Mouse (Mus musculus) liver, adult 2 months (tissue): ENCODE measurements around the gene Gng3. TPM values are rescaled to one million over a fixed set of nuclear protein-coding genes. Genes with fewer than 3 reads are reported as not detected.

ENCODE experiments used
- DNase-seq: peaks from one replicate; pipeline ENCODE4 v3.0.0-alpha.2; 2011; ENCODE audit warnings: low read depth, low spot score; ENCODE audit errors: extremely low read depth
- H3K27ac ChIP-seq: fragments of 200-500 bp; replicated peaks from 2 replicates; pipeline ENCODE4 v1.5.1; 2012; ENCODE audit warnings: low read depth, mild to moderate bottlenecking, control low read depth, inconsistent platforms, low read length; ENCODE audit not compliant: insufficient read depth
- H3K27me3 ChIP-seq: fragments of 200-500 bp; 2 replicates; pipeline ENCODE4 v1.6.1; 2012; ENCODE audit warnings: mild to moderate bottlenecking, moderate library complexity, low read length, inconsistent platforms; ENCODE audit not compliant: control insufficient read depth, insufficient read depth
- H3K36me3 ChIP-seq: fragments of 200-500 bp; 2 replicates; pipeline ENCODE4 v1.6.1; 2012; ENCODE audit warnings: low read length, inconsistent platforms; ENCODE audit not compliant: control insufficient read depth, insufficient read depth
- H3K4me1 ChIP-seq: fragments of 200-500 bp; 2 replicates; pipeline ENCODE4 v1.6.1; 2011; ENCODE audit warnings: low read length; ENCODE audit not compliant: control insufficient read depth, insufficient read depth
- H3K4me3 ChIP-seq: fragments of 200-500 bp; 2 replicates; pipeline ENCODE4 v1.5.1; 2011; ENCODE audit warnings: low read depth, mild to moderate bottlenecking, control low read depth, low read length, moderate library complexity; ENCODE audit not compliant: insufficient read depth
- H3K79me2 ChIP-seq: fragments of 200-500 bp; 2 replicates; pipeline ENCODE4 v1.6.1; 2012; ENCODE audit warnings: inconsistent platforms, mild to moderate bottlenecking, low read length, moderate library complexity; ENCODE audit not compliant: control insufficient read depth, insufficient read depth
- H3K9ac ChIP-seq: fragments of 200-500 bp; 2 replicates; pipeline ENCODE4 v1.6.1; 2012; ENCODE audit warnings: low read depth, mild to moderate bottlenecking, control low read depth, inconsistent platforms, low read length
- CTCF ChIP-seq: fragments of 200-500 bp; IDR thresholded peaks from 2 replicates; pipeline ENCODE4 v1.5.1; 2011; ENCODE audit warnings: low read depth, low read length, control low read depth
- POLR2A ChIP-seq: fragments of 200-500 bp; IDR thresholded peaks from 2 replicates; pipeline ENCODE4 v1.6.1; 2011; ENCODE audit warnings: low read length, control low read depth; ENCODE audit not compliant: insufficient read depth; ENCODE audit errors: extremely low read depth
- WGBS: fragments of 180-500 bp; shearing (Covaris S2); methylation state at CpG from one replicate; pipeline ENCODE4 v1.1.7; 2018; 5-methylcytosine and 5-hydroxymethylcytosine counted together
- polyA plus RNA-seq: library from polyadenylated mRNA; depleted of rRNA; stranded (reverse); fragments of >200 nt; gene quantifications from 2 replicates; pipeline ENCODE4 v1.2.3, GENCODE M21; 2012; rRNA removed
- total RNA-seq: library from RNA; depleted of rRNA; stranded (reverse); fragments of >200 nt; gene quantifications from 2 replicates; pipeline ENCODE4 v1.2.3, GENCODE M21; 2014; rRNA removed

Gene Gng3
- total and polyA plus RNA-seq, 2 experiments, result 0.05 TPM; not detected in 1

GRCm38 (mm10) chr19:8798264-8798946, 40.6 kb downstream of the Gng3 start, which contains the start of gene Polr2g:
TSS of gene Polr2g (minus strand) at chr19:8798577.
- Histone ChIP-seq H3K36me3 (peaks cover 5% of the 10 kb centered on the region; the same call in 1 of the 2 replicates), H3K9ac (peak within 1 kb of the TSS; percentile 51), H3K27me3 (no peaks in the 10 kb centered on the region), H3K27ac (peak within 1 kb of the TSS; percentile 37), H3K79me2 (no peaks in the 10 kb centered on the region), H3K4me3 (peak within 1 kb of the TSS; percentile 85), H3K4me1 (peaks cover 6% of the 10 kb centered on the region; the same call in 1 of the 2 replicates)
- under 1% methylated on average over 25 of the region's 25 CpGs for WGBS
- TF ChIP-seq CTCF (no peak), POLR2A (peak; percentile 83)
- peak; percentile 88 for DNase-seq

GRCm38 (mm10) chr19:8790171-8790570, 48.8 kb downstream of the Gng3 start:
- Histone ChIP-seq H3K27ac (no peak overlapping the region), H3K36me3 (peaks cover 10% of the 10 kb centered on the region; the same call in 1 of the 2 replicates), H3K4me3 (no peak overlapping the region), H3K4me1 (peaks cover 3% of the 10 kb centered on the region; the same call in 1 of the 2 replicates), H3K9ac (no peak overlapping the region), H3K27me3 (no peaks in the 10 kb centered on the region), H3K79me2 (no peaks in the 10 kb centered on the region)
- TF ChIP-seq CTCF (no peak), POLR2A (no peak)
- DNase-seq, result no peak
- WGBS, result 80% methylated on average over 7 of the region's 7 CpGs

GRCm38 (mm10) chr19:8789171-8789570, 49.8 kb downstream of the Gng3 start:
- no peak overlapping the region for H3K4me3 ChIP-seq
- H3K4me1 ChIP-seq, result peaks cover 3% of the 10 kb centered on the region; the same call in 1 of the 2 replicates
- no peaks in the 10 kb centered on the region for H3K79me2 ChIP-seq
- DNase-seq, result no peak
- no peaks in the 10 kb centered on the region for H3K27me3 ChIP-seq
- 63% methylated on average over 1 of the region's 1 CpGs for WGBS
- no peak overlapping the region for H3K27ac ChIP-seq
- peaks cover 6% of the 10 kb centered on the region; the same call in 1 of the 2 replicates for H3K36me3 ChIP-seq
- no peak overlapping the region for H3K9ac ChIP-seq
- TF ChIP-seq CTCF (no peak), POLR2A (no peak)

DNA sequence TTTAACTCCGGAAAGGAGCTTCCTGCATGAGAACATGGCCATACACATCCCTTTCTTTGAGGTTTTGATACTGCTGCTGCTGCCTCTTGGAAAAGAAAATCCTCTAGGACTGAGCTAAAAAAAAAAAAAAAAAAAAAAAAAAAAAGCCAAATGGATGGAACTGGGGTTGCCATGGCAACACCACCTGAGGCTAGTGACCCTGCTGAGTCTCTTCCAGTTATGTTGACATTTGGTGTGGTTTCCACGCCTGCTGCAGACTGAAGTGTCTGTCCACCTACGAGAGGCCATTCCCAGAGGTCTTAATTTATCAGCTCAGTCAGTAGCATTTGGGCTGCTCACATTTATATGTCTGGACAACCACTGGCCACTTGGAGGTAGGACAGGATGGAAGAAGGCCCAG, 50.5 kb downstream of the Gng3 start:
- Histone ChIP-seq H3K9ac (no peak overlapping the region), H3K79me2 (no peaks in the 10 kb centered on the region), H3K27me3 (no peaks in the 10 kb centered on the region), H3K36me3 (peaks cover 5% of the 10 kb centered on the region; the same call in 1 of the 2 replicates), H3K27ac (no peak overlapping the region), H3K4me1 (peaks cover 3% of the 10 kb centered on the region; the same call in 1 of the 2 replicates), H3K4me3 (no peak overlapping the region)
- WGBS, result 34% methylated on average over 3 of the region's 3 CpGs
- no peak for TF ChIP-seq CTCF
- no peak for TF ChIP-seq POLR2A
- DNase-seq, result no peak

Other genes starting within 250 kb of the Gng3 start
Only the 30 nearest of the 34 such genes appear.
- 30.2 and 37.6 TPM in 2 replicates for gene Slc3a2, start 115.8 kb downstream of the Gng3 start, total RNA-seq
- gene Slc3a2, start 115.8 kb downstream of the Gng3 start, polyA plus RNA-seq, result 62.9 and 71.6 TPM in 2 replicates
- 12.5 and 16.6 TPM in 2 replicates for gene Wdr74, start 103.4 kb downstream of the Gng3 start, total RNA-seq
- gene Wdr74, start 103.4 kb downstream of the Gng3 start, polyA plus RNA-seq, result 23.8 and 28.9 TPM in 2 replicates
- gene 1700092M07Rik, start 98.5 kb downstream of the Gng3 start, total RNA-seq, result 0.83 TPM in 1 of 2 replicates, not detected in the other
- not detected in 2 replicates for gene 1700092M07Rik, start 98.5 kb downstream of the Gng3 start, polyA plus RNA-seq
- 43.5 and 46.8 TPM in 2 replicates for gene Stx5a, start 97.8 kb downstream of the Gng3 start, total RNA-seq
- 42.0 and 62.1 TPM in 2 replicates for gene Stx5a, start 97.8 kb downstream of the Gng3 start, polyA plus RNA-seq
- gene Nxf1, start 82.1 kb downstream of the Gng3 start, total RNA-seq, result 16.2 and 22.3 TPM in 2 replicates
- 27.3 and 43.1 TPM in 2 replicates for gene Nxf1, start 82.1 kb downstream of the Gng3 start, polyA plus RNA-seq
- 50.3 and 66.9 TPM in 2 replicates for gene Tmem223, start 68.2 kb downstream of the Gng3 start, total RNA-seq
- 93.1 and 122 TPM in 2 replicates for gene Tmem223, start 68.2 kb downstream of the Gng3 start, polyA plus RNA-seq
- 28.4 and 29.8 TPM in 2 replicates for gene Tmem179b, start 64.7 kb downstream of the Gng3 start, total RNA-seq
- 68.8 and 85.1 TPM in 2 replicates for gene Tmem179b, start 64.7 kb downstream of the Gng3 start, polyA plus RNA-seq
- gene Taf6l, start 52.8 kb downstream of the Gng3 start, total RNA-seq, result 4.7 and 5.2 TPM in 2 replicates
- 5.1 and 5.3 TPM in 2 replicates for gene Taf6l, start 52.8 kb downstream of the Gng3 start, polyA plus RNA-seq
- gene Polr2g, start 40.6 kb downstream of the Gng3 start, total RNA-seq, result 25.2 and 26.6 TPM in 2 replicates
- 12.9 and 13.2 TPM in 2 replicates for gene Polr2g, start 40.6 kb downstream of the Gng3 start, polyA plus RNA-seq
- 0.20 and 0.37 TPM in 2 replicates for gene Zbtb3, start 36.6 kb downstream of the Gng3 start, total RNA-seq
- 0.31 and 0.43 TPM in 2 replicates for gene Zbtb3, start 36.6 kb downstream of the Gng3 start, polyA plus RNA-seq
- 15.6 and 18.5 TPM in 2 replicates for gene Ttc9c, start 19.9 kb downstream of the Gng3 start, total RNA-seq
- 8.1 and 8.3 TPM in 2 replicates for gene Ttc9c, start 19.9 kb downstream of the Gng3 start, polyA plus RNA-seq
- 19.5 and 19.6 TPM in 2 replicates for gene Hnrnpul2, start 19.2 kb downstream of the Gng3 start, total RNA-seq
- 11.2 and 11.6 TPM in 2 replicates for gene Hnrnpul2, start 19.2 kb downstream of the Gng3 start, polyA plus RNA-seq
- gene AC129217.1, start 9.4 kb downstream of the Gng3 start, total RNA-seq, result 6.1 and 8.2 TPM in 2 replicates
- gene AC129217.1, start 9.4 kb downstream of the Gng3 start, polyA plus RNA-seq, result 1.7 TPM in 1 of 2 replicates, not detected in the other
- 27.7 and 30.5 TPM in 2 replicates for gene Bscl2, start 1.7 kb downstream of the Gng3 start, total RNA-seq
- gene Bscl2, start 1.7 kb downstream of the Gng3 start, polyA plus RNA-seq, result 131 and 137 TPM in 2 replicates
- 0.07 and 0.09 TPM in 2 replicates for gene Lrrn4cl, start 11.6 kb upstream of the Gng3 start, total RNA-seq
- 0.06 and 0.07 TPM in 2 replicates for gene Lrrn4cl, start 11.6 kb upstream of the Gng3 start, polyA plus RNA-seq
- 82.7 and 88.4 TPM in 2 replicates for gene Ubxn1, start 32.3 kb upstream of the Gng3 start, total RNA-seq
- gene Ubxn1, start 32.3 kb upstream of the Gng3 start, polyA plus RNA-seq, result 128 and 133 TPM in 2 replicates
- 21.3 and 27.7 TPM in 2 replicates for gene Uqcc3, start 41.7 kb upstream of the Gng3 start, total RNA-seq
- 32.6 and 38.8 TPM in 2 replicates for gene Uqcc3, start 41.7 kb upstream of the Gng3 start, polyA plus RNA-seq
- 2.5 and 3.4 TPM in 2 replicates for gene Lbhd1, start 44.5 kb upstream of the Gng3 start, total RNA-seq
- 1.2 and 1.3 TPM in 2 replicates for gene Lbhd1, start 44.5 kb upstream of the Gng3 start, polyA plus RNA-seq
- not detected in 2 replicates for gene Gm49403, start 44.7 kb upstream of the Gng3 start, total RNA-seq
- not detected in 2 replicates for gene Gm49403, start 44.7 kb upstream of the Gng3 start, polyA plus RNA-seq
- gene 1810009A15Rik, start 49.7 kb upstream of the Gng3 start, total RNA-seq, result 23.5 and 34.0 TPM in 2 replicates
- gene 1810009A15Rik, start 49.7 kb upstream of the Gng3 start, polyA plus RNA-seq, result 10.8 and 13.6 TPM in 2 replicates
- gene Gm49416, start 49.7 kb upstream of the Gng3 start, total RNA-seq, result 3.4 TPM in 1 of 2 replicates, not detected in the other
- gene Gm49416, start 49.7 kb upstream of the Gng3 start, polyA plus RNA-seq, result 1.1 TPM in 1 of 2 replicates, not detected in the other
- 3.8 and 5.6 TPM in 2 replicates for gene Ints5, start 53.8 kb upstream of the Gng3 start, total RNA-seq
- 13.2 and 15.9 TPM in 2 replicates for gene Ints5, start 53.8 kb upstream of the Gng3 start, polyA plus RNA-seq
- 111 and 132 TPM in 2 replicates for gene Ganab, start 58.9 kb upstream of the Gng3 start, total RNA-seq
- gene Ganab, start 58.9 kb upstream of the Gng3 start, polyA plus RNA-seq, result 127 and 140 TPM in 2 replicates
- 16.8 and 22.6 TPM in 2 replicates for gene B3gat3, start 81.2 kb upstream of the Gng3 start, total RNA-seq
- gene B3gat3, start 81.2 kb upstream of the Gng3 start, polyA plus RNA-seq, result 88.7 and 101 TPM in 2 replicates
- gene Rom1, start 90.2 kb upstream of the Gng3 start, total RNA-seq, result 1.7 and 2.3 TPM in 2 replicates
- gene Rom1, start 90.2 kb upstream of the Gng3 start, polyA plus RNA-seq, result 5.0 and 7.8 TPM in 2 replicates
- 7.4 and 7.9 TPM in 2 replicates for gene Eml3, start 90.4 kb upstream of the Gng3 start, total RNA-seq
- gene Eml3, start 90.4 kb upstream of the Gng3 start, polyA plus RNA-seq, result 20.2 and 26.2 TPM in 2 replicates
- gene Mta2, start 102.7 kb upstream of the Gng3 start, total RNA-seq, result 25.6 and 27.1 TPM in 2 replicates
- 11.2 and 12.1 TPM in 2 replicates for gene Mta2, start 102.7 kb upstream of the Gng3 start, polyA plus RNA-seq
- 6.0 and 6.2 TPM in 2 replicates for gene Tut1, start 114.7 kb upstream of the Gng3 start, total RNA-seq
- gene Tut1, start 114.7 kb upstream of the Gng3 start, polyA plus RNA-seq, result 9.6 and 14.6 TPM in 2 replicates
- 101 and 117 TPM in 2 replicates for gene Eef1g, start 127.8 kb upstream of the Gng3 start, total RNA-seq
- 99.1 and 107 TPM in 2 replicates for gene Eef1g, start 127.8 kb upstream of the Gng3 start, polyA plus RNA-seq
- 10.3 and 10.9 TPM in 2 replicates for gene Ahnak, start 150.1 kb upstream of the Gng3 start, total RNA-seq
- 0.90 and 1.2 TPM in 2 replicates for gene Ahnak, start 150.1 kb upstream of the Gng3 start, polyA plus RNA-seq